Mouse (Mus musculus): ENCODE data around the gene Klf13. TPM values are rescaled to one million over a fixed set of nuclear protein-coding genes. Genes with fewer than 3 reads are reported as not detected.

Gene Klf13
- polyA plus RNA-seq, 2 experiments: 3.4 to 15.8 TPM

DNA sequence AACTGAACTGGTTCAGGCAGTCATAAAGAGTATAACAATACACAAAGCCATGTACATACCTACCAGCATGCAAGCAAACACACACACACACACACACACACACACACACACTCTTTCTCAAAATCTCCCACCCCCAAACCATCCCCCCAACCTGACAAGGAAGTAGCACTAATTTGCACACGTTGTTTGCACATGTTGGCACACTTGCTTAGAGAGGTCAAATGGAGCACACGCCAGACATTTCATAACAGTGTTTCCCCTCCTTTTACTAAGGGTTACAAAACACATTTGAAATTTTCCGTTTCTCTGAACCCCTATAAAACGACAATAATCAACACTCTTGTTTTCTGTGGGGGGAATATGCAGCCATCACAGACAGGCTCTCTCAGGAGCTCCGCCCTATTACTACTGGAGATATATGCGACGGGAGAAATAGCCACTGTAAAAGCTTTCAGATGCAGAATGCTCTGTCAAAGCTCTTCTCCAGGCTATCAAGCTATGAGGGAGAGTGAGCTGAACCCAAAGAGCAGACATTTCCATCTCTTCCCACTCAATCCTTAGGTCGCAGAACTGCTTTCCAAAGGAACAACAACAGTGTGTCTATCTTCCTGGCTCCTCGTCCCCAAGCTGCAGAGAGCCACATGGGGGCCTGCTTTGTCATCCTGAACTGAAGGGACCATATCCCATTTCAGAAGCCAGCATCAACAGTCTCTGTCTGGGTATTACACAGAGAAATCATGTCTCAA, 34.9 kb downstream of the Klf13 start:
- Histone ChIP-seq H3K27me3 (ENCODE audit: control insufficient read depth, insufficient read depth, low read length) (no peaks in the 10 kb centered on the region), H3K36me3 (replicated peaks; ENCODE audit: control insufficient read depth, insufficient read depth, low read depth) (no peaks in the 10 kb centered on the region), H3K9me3 (ENCODE audit: control insufficient read depth, low read length) (no peaks in the 10 kb centered on the region), H3K9ac (replicated peaks) (no peak overlapping the region), H3K4me1 (replicated peaks; ENCODE audit: control insufficient read depth in 2 of 2, insufficient read depth in 2 of 2, low read length in 1 of 2) (peaks cover 19 to 38% of the 10 kb centered on the region in 2 experiments), H3K4me3 (ENCODE audit: insufficient read depth in 1 of 2, low read depth in 2 of 2, low read length in 2 of 2) (no peak overlapping the region), H3K27ac (no peak overlapping the region), H3K4me2 (ENCODE audit: low read depth) (no peak overlapping the region)
- TF ChIP-seq CTCF (IDR thresholded peaks at IDR 0.05; ENCODE audit: low read depth) (no peak), EP300 (IDR thresholded peaks at IDR 0.05; ENCODE audit: low read depth) (no peak)
- ATAC-seq (ENCODE audit: insufficient read depth): no peak
- DNase-seq (ENCODE audit: low read depth in 3 of 3, low spot score in 3 of 3): no peak
- WGBS (ENCODE audit: insufficient replicate concordance): 47% methylated on average over 9 of the region's 9 CpGs

DNA sequence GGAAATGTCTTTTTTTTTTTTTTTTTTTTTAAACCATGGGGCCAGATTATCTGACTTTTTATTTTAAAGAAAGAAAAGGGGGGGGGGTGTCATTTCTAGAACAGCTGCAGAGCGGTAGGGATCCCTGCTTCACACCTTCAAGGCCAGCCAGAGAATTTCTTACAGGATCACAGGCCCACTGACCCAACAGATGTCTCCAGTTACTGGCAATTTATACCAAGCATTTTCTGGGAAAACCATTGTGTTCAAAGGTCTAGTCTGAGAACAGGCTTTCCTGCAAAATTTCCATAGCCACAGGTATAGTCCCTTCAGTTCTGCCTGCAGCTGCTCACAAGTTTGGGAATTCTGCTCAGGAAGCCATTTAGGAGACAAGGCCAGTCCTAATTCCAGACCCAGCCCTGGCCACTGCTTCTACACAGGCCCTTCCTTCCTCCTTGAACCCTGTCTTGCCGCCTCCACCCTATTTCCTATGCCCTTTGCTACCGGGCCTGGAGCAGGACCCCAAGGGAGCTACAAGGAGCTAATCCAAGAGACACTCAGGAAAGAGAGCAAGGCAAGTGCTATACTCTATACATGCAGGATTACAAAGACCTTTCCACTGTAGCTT, 36.0 kb downstream of the Klf13 start:
- H3K27ac ChIP-seq: no peak overlapping the region

DNA sequence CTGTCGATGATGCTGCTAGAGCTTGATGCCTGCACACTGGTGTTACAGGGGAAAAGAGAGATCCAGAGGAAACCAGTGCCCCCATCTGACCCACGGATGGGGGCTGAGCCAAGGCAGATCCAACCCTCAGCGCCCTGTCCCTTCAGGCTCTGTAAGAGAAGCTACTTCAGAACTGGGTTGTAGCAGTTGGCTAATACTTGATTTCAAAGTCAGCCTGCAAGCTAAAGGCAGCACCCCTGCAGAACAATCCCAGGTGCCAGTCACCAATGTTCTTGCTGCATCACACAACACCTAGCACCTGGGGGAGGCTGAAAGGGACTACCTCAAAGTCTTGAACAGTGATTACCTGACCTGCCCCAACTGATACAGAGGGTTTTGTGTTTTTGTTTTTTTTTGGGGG, 36.8 kb downstream of the Klf13 start:
- DNase-seq (ENCODE audit: low read depth in 3 of 3, low spot score in 3 of 3) (no peak), ATAC-seq (ENCODE audit: insufficient read depth) (no peak)
- no peak overlapping the region for H3K4me3 ChIP-seq (ENCODE audit: insufficient read depth in 1 of 2, low read depth in 2 of 2, low read length in 2 of 2)
- no peaks in the 10 kb centered on the region for H3K36me3 ChIP-seq (replicated peaks; ENCODE audit: control insufficient read depth, insufficient read depth, low read depth)
- WGBS (ENCODE audit: insufficient replicate concordance): 73% methylated on average over 3 of the region's 3 CpGs
- no peak overlapping the region for H3K4me2 ChIP-seq (ENCODE audit: low read depth)
- peaks cover 23 to 34% of the 10 kb centered on the region in 2 experiments for H3K4me1 ChIP-seq (replicated peaks; ENCODE audit: control insufficient read depth in 2 of 2, insufficient read depth in 2 of 2, low read length in 1 of 2)
- TF ChIP-seq CTCF (IDR thresholded peaks at IDR 0.05; ENCODE audit: low read depth): no peak
- TF ChIP-seq EP300 (IDR thresholded peaks at IDR 0.05; ENCODE audit: low read depth): no peak
- H3K27ac ChIP-seq: no peak overlapping the region
- no peak overlapping the region for H3K9ac ChIP-seq (replicated peaks)
- H3K27me3 ChIP-seq (ENCODE audit: control insufficient read depth, insufficient read depth, low read length): no peaks in the 10 kb centered on the region
- no peaks in the 10 kb centered on the region for H3K9me3 ChIP-seq (ENCODE audit: control insufficient read depth, low read length)

More for the DNA sequence above, 36.0 kb downstream of the Klf13 start:
- H3K9ac ChIP-seq (replicated peaks): no peak overlapping the region
- no peak for ATAC-seq (ENCODE audit: insufficient read depth)
- no peak overlapping the region for H3K4me3 ChIP-seq (ENCODE audit: insufficient read depth in 1 of 2, low read depth in 2 of 2, low read length in 2 of 2)
- no peaks in the 10 kb centered on the region for H3K36me3 ChIP-seq (replicated peaks; ENCODE audit: control insufficient read depth, insufficient read depth, low read depth)
- no peaks in the 10 kb centered on the region for H3K27me3 ChIP-seq (ENCODE audit: control insufficient read depth, insufficient read depth, low read length)
- no peak for TF ChIP-seq EP300 (IDR thresholded peaks at IDR 0.05; ENCODE audit: low read depth)
- no peak for TF ChIP-seq CTCF (IDR thresholded peaks at IDR 0.05; ENCODE audit: low read depth)
- DNase-seq (ENCODE audit: low read depth in 3 of 3, low spot score in 3 of 3): no peak
- H3K4me2 ChIP-seq (ENCODE audit: low read depth): no peak overlapping the region
- WGBS (ENCODE audit: insufficient replicate concordance): 59% methylated on average over 3 of the region's 3 CpGs
- H3K9me3 ChIP-seq (ENCODE audit: control insufficient read depth, low read length): no peaks in the 10 kb centered on the region
- peaks cover 15 to 28% of the 10 kb centered on the region in 2 experiments for H3K4me1 ChIP-seq (replicated peaks; ENCODE audit: control insufficient read depth in 2 of 2, insufficient read depth in 2 of 2, low read length in 1 of 2)

DNA sequence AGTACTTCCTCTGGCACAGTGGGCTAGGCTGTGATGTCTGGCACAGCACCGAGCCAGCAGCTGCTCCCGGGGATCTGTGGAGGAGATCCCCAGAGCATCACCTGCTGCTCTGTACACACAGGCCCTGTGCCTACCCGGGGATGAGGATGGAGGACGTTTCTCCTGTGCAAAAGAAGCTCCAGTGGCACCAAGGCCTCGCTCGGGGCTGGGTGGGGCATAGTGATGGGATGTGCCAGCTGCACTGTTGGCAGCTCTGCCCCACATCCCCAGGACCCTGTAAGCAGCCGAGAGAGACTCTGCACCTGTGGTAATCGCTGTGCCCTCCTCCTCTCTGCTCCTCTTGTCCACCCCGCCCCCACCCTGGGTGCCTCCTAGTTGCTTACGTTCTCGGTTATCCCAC, 37.4 kb downstream of the Klf13 start:
- Histone ChIP-seq H3K4me1 (replicated peaks; ENCODE audit: control insufficient read depth in 2 of 2, insufficient read depth in 2 of 2, low read length in 1 of 2) (peaks cover 26 to 33% of the 10 kb centered on the region in 2 experiments), H3K36me3 (replicated peaks; ENCODE audit: control insufficient read depth, insufficient read depth, low read depth) (no peaks in the 10 kb centered on the region), H3K4me2 (ENCODE audit: low read depth) (no peak overlapping the region), H3K27me3 (ENCODE audit: control insufficient read depth, insufficient read depth, low read length) (no peaks in the 10 kb centered on the region), H3K27ac (no peak overlapping the region), H3K9me3 (ENCODE audit: control insufficient read depth, low read length) (no peaks in the 10 kb centered on the region), H3K9ac (replicated peaks) (no peak overlapping the region), H3K4me3 (ENCODE audit: insufficient read depth in 1 of 2, low read depth in 2 of 2, low read length in 2 of 2) (no peak overlapping the region)
- ATAC-seq (ENCODE audit: insufficient read depth): no peak
- no peak for TF ChIP-seq EP300 (IDR thresholded peaks at IDR 0.05; ENCODE audit: low read depth)
- TF ChIP-seq CTCF (IDR thresholded peaks at IDR 0.05; ENCODE audit: low read depth): no peak
- DNase-seq (ENCODE audit: low read depth in 3 of 3, low spot score in 3 of 3): no peak
- 71% methylated on average over 11 of the region's 11 CpGs for WGBS (ENCODE audit: insufficient replicate concordance)

DNA sequence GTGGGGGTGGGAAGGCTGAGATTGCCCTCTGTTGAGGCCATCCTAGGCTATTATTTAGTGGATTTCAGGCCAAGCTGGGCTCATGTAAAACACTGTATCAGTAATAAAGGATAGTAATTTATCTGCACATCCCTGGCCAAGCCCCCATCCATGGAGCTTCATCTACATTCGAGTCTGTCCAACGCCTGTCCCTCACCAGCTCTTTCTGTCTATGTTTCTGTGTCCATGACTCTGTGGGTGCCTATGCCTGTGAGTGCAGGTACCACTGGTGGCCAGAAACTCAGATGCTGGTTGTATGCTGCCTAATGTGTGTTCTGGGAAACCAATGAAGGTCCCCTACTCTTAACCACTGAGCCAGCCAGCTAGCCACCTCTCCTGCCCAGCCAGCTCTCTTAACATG, 38.3 kb downstream of the Klf13 start:
- no peaks in the 10 kb centered on the region for H3K9me3 ChIP-seq (ENCODE audit: control insufficient read depth, low read length)
- no peak for DNase-seq (ENCODE audit: low read depth in 3 of 3, low spot score in 3 of 3)
- peaks cover 20 to 26% of the 10 kb centered on the region in 2 experiments for H3K4me1 ChIP-seq (replicated peaks; ENCODE audit: control insufficient read depth in 2 of 2, insufficient read depth in 2 of 2, low read length in 1 of 2)
- no peaks in the 10 kb centered on the region for H3K36me3 ChIP-seq (replicated peaks; ENCODE audit: control insufficient read depth, insufficient read depth, low read depth)
- no peak for ATAC-seq (ENCODE audit: insufficient read depth)
- no peak overlapping the region for H3K27ac ChIP-seq
- no peaks in the 10 kb centered on the region for H3K27me3 ChIP-seq (ENCODE audit: control insufficient read depth, insufficient read depth, low read length)
- no peak overlapping the region for H3K4me3 ChIP-seq (ENCODE audit: insufficient read depth in 1 of 2, low read depth in 2 of 2, low read length in 2 of 2)
- no peak overlapping the region for H3K9ac ChIP-seq (replicated peaks)
- TF ChIP-seq CTCF (IDR thresholded peaks at IDR 0.05; ENCODE audit: low read depth) (no peak), EP300 (IDR thresholded peaks at IDR 0.05; ENCODE audit: low read depth) (no peak)
- WGBS (ENCODE audit: insufficient replicate concordance): 76% methylated on average over 2 of the region's 2 CpGs
- no peak overlapping the region for H3K4me2 ChIP-seq (ENCODE audit: low read depth)

Data from liver, embryonic 14.5 days (tissue).